Mouse (Mus musculus) midbrain, embryonic 16.5 days (tissue): ENCODE results near the gene Trim56. TPM values are rescaled to one million over a fixed set of nuclear protein-coding genes. Genes with fewer than 3 reads are reported as not detected.
A peak's percentile ranks its signal among the peaks of the same experiment; 100 is the strongest.

Source experiments
- ATAC-seq: fragments of 200-750 bp; cut with Nextera tagmentation; 2 replicates; pipeline ENCODE4 v1.8.0; 2017; ENCODE audit warnings: moderate TSS enrichment
- H3K27ac ChIP-seq: fragments of 300-500 bp; sonication (generic); 2 replicates; pipeline ENCODE4 v1.5.1; 2014; ENCODE audit warnings: mild to moderate bottlenecking, low read length, mixed read lengths
- H3K27me3 ChIP-seq: fragments of 300-500 bp; sonication (generic); 2 replicates; pipeline ENCODE4 v1.6.1; 2014; ENCODE audit warnings: low read depth, low read length, mixed read lengths; ENCODE audit not compliant: control insufficient read depth, insufficient read depth
- H3K36me3 ChIP-seq: fragments of 300-500 bp; sonication (generic); 2 replicates; pipeline ENCODE4 v1.6.1; 2014; ENCODE audit warnings: mild to moderate bottlenecking, low read length, moderate library complexity, mixed read lengths; ENCODE audit not compliant: control insufficient read depth, insufficient read depth
- H3K4me1 ChIP-seq: fragments of 300-500 bp; sonication (generic); 2 replicates; pipeline ENCODE4 v1.6.1; 2014; ENCODE audit warnings: mild to moderate bottlenecking, low read length, mixed read lengths; ENCODE audit not compliant: control insufficient read depth, insufficient read depth
- H3K4me2 ChIP-seq: fragments of 300-500 bp; sonication (generic); 2 replicates; pipeline ENCODE4 v1.6.1; 2014; ENCODE audit warnings: mild to moderate bottlenecking, low read length, mixed read lengths
- H3K4me3 ChIP-seq: fragments of 300-500 bp; sonication (generic); 2 replicates; pipeline ENCODE4 v1.5.1; 2014; ENCODE audit warnings: low read depth, mild to moderate bottlenecking, low read length, moderate library complexity, mixed read lengths
- H3K9ac ChIP-seq: fragments of 300-500 bp; sonication (generic); 2 replicates; pipeline ENCODE4 v1.6.1; 2014; ENCODE audit warnings: low read depth, low read length, mixed read lengths
- H3K9me3 ChIP-seq: fragments of 300-500 bp; sonication (generic); replicated peaks from 2 replicates; pipeline ENCODE4 v1.6.1; 2014; ENCODE audit warnings: mild to moderate bottlenecking, low read length, mixed read lengths; ENCODE audit not compliant: control insufficient read depth, poor library complexity, severe bottlenecking
- WGBS: fragments of 180-500 bp; shearing (Covaris S2); extraction: QIAGEN DNeasy Blood & Tissue Kit; methylation state at CpG from one replicate; pipeline ENCODE4 v1.1.7; 2014; 5-methylcytosine and 5-hydroxymethylcytosine counted together
- polyA plus RNA-seq: library from polyadenylated mRNA; unstranded; fragments of >200 nt; fragmentation: Nextera tagmentation; extraction: Ambion mirVana; gene quantifications from 2 replicates; pipeline ENCODE4 v1.2.1, GENCODE M21; 2015

Gene Trim56
- polyA plus RNA-seq, 1 experiment from 2014 or later: 1.8 TPM

DNA sequence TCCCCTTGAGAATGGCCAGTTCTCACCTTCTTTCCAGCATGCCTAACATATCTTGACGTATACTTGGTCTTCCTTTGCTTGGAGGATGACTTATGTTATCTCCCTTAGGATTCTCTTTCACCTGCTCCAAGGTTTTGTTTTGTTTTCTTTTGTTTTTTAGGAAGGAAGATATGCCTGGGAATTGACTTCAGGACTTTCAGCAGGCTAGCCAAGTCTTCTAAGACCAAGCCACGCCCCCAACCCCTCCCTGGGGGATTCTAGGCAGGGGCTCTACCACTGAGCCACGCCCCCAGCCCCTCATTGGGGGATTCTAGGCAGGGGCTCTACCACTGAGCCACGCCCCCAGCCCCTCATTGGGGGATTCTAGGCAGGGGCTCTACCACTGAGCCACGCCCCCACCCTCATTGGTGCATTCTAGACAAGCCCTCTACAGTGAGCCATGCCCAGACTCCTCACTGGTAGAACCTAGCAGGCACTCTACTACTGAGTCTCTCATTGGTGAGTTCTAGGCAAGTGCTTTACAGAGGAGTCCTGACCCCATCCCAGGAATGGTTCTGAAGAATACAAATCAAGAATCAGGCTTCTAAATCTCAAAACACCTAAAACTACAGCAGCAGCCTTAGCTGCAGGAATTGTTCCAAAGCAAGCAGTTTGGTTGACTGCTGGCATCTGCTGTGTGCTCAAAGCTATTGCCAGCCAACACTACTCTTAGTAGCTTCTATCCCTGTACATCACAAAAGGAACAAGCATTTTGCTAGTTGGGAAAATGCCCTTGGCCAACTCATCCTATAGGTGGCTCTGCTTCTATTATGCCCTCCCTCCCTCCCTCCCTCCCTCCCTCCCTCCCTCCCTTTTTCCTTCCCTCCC, 4.2 kb downstream of the Trim56 start:
- Histone ChIP-seq H3K4me1 (peaks cover 8% of the 10 kb centered on the region), H3K9me3 (no peaks in the 10 kb centered on the region), H3K9ac (no peak overlapping the region), H3K27ac (no peak overlapping the region), H3K27me3 (no peaks in the 10 kb centered on the region), H3K4me3 (no peak overlapping the region), H3K4me2 (no peak overlapping the region), H3K36me3 (no peaks in the 10 kb centered on the region)
- ATAC-seq: no peak
- 83% methylated on average over 4 of the region's 5 CpGs for WGBS

DNA sequence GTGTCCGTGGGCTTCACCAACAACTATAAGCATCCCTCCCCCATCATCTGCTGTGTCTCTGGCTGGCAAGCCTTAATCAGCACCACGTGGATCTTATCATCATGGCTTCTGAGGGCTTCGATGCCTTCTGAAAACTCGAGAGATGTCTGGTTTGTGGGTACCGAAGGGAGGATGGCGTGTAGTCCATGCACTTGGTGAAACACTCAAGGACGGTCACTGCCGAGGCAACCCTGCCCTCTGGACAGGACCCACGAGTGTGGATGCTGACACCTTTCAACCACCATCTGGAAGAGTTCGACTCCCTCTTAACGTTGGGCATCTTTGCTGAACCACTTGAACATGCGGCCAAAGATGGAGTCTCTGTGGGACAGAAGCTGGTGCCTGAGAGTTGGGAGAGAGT, 5.1 kb downstream of the Trim56 start:
- H3K36me3 ChIP-seq: no peaks in the 10 kb centered on the region
- no peak overlapping the region for H3K4me2 ChIP-seq
- no peak overlapping the region for H3K9ac ChIP-seq
- H3K27me3 ChIP-seq: no peaks in the 10 kb centered on the region
- no peak for ATAC-seq
- no peaks in the 10 kb centered on the region for H3K9me3 ChIP-seq
- H3K27ac ChIP-seq: no peak overlapping the region
- 93% methylated on average over 12 of the region's 12 CpGs for WGBS
- H3K4me3 ChIP-seq: no peak overlapping the region
- H3K4me1 ChIP-seq: peaks cover 1% of the 10 kb centered on the region

DNA sequence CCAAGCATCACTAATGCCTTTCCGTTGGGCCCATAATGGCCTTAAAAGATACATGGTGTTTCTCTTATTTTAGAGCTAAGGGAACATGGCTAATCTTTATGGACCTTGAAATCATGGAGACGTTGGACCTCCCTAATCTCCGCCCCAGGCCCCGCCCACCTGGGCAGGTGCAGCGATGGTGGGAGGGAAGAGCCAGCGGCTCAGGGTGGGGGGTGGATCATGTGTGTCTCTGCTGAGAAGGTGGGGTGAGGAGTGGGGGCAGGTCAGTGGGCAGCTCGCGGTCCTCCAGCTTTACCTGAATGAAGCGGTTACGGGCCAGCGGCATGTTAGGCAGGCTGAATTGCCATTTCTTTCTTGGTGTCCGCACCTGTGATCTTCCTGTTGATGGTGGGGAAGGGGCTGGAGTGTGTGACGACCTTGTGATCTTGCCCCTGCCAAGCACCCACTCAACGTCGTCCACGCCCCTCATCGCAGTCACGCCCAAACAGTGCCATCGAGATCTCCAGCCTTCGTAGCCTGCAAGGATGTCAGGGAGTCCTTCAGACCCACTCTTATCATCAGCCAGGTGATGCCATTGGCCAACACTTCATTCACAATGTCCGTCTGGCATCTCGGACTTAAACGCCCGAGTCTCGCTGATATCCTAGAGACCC, 5.9 kb downstream of the Trim56 start:
- 56% methylated on average over 25 of the region's 25 CpGs for WGBS

DNA sequence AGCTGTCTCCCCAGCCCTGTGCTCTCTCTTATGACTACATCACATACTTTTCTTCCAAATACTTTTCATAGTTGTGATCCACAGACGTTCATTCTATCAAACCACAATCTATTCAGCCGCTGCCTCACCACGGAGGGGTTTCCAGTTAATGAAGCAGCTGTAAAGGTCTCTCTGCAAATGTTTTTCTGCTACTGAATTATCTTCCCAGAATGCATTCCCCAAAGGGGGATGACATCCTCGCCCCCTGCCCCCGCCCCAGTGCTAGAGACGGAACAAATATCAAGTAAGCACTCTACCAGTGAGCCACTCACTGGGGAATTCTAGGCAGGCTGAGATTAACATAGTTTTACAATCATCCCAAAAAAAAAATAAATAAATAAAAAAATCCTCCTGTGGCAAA, 7.9 kb downstream of the Trim56 start:
- no peak overlapping the region for H3K27ac ChIP-seq
- no peak for ATAC-seq
- 60% methylated on average over 6 of the region's 6 CpGs for WGBS

More for the DNA sequence above, 5.9 kb downstream of the Trim56 start:
- no peaks in the 10 kb centered on the region for H3K27me3 ChIP-seq
- H3K4me1 ChIP-seq: no peaks in the 10 kb centered on the region
- H3K9me3 ChIP-seq: no peaks in the 10 kb centered on the region
- H3K27ac ChIP-seq: no peak overlapping the region
- ATAC-seq: no peak
- H3K4me2 ChIP-seq: no peak overlapping the region
- H3K9ac ChIP-seq: no peak overlapping the region
- H3K4me3 ChIP-seq: no peak overlapping the region
- H3K36me3 ChIP-seq: no peaks in the 10 kb centered on the region

DNA sequence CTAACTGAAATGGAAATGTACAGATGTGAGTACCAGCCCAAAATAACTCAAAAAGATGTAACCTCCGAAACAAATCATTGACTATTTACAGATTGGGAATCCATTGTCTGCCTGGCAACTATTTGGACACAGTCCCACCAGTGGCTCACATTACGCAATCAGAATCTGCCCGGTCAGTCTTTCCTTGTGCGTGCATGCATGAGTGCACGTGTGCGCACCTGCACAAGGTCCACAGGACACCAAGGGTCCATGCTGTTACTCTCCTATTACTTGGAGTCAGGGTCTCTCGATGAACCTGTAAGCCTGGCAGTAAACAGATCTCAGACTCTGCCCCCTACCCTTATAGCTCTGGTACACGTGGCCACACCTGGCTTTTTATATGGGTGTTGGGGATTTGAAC, 8.3 kb downstream of the Trim56 start:
- WGBS: 87% methylated on average over 8 of the region's 8 CpGs
- H3K4me1 ChIP-seq: peaks cover 3% of the 10 kb centered on the region; the same call in 1 of the 2 replicates
- no peak overlapping the region for H3K4me3 ChIP-seq
- no peak overlapping the region for H3K27ac ChIP-seq
- H3K9me3 ChIP-seq: no peaks in the 10 kb centered on the region
- H3K4me2 ChIP-seq: no peak overlapping the region
- no peaks in the 10 kb centered on the region for H3K36me3 ChIP-seq
- no peak for ATAC-seq
- no peak overlapping the region for H3K9ac ChIP-seq
- no peaks in the 10 kb centered on the region for H3K27me3 ChIP-seq

More for the DNA sequence above, 7.9 kb downstream of the Trim56 start:
- H3K9ac ChIP-seq: no peak overlapping the region
- H3K4me1 ChIP-seq: peaks cover 1% of the 10 kb centered on the region; the same call in 1 of the 2 replicates
- no peaks in the 10 kb centered on the region for H3K36me3 ChIP-seq
- no peak overlapping the region for H3K4me2 ChIP-seq
- no peaks in the 10 kb centered on the region for H3K9me3 ChIP-seq
- H3K4me3 ChIP-seq: no peak overlapping the region
- H3K27me3 ChIP-seq: no peaks in the 10 kb centered on the region

DNA sequence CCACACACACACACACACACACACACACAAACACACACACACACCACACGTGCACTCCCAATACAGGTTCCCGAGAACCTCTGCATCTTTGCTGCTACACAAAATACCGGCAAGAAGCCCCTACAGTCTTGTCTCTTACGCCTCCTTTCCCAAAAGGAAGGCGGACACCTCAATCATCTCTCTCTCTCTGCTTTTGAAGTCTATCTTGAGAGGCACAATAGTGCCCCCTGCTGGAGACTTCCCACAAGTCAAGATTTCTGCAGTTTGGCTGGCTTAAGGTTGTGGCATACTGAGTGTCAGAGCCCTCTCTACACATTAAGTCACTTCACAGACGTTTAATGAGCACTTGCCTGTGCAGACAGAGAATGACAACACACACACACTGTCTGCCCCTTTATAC, 9.0 kb downstream of the Trim56 start:
- Histone ChIP-seq H3K9ac (no peak overlapping the region), H3K4me2 (peak overlapping the region; percentile 30; the same call in 1 of the 2 replicates), H3K4me3 (no peak overlapping the region), H3K27me3 (no peaks in the 10 kb centered on the region), H3K36me3 (no peaks in the 10 kb centered on the region), H3K4me1 (peaks cover 3% of the 10 kb centered on the region; the same call in 1 of the 2 replicates), H3K9me3 (no peaks in the 10 kb centered on the region), H3K27ac (no peak overlapping the region)
- 7% methylated on average over 6 of the region's 6 CpGs for WGBS
- ATAC-seq: peak; percentile 54; the same call in 1 of the 2 replicates

DNA sequence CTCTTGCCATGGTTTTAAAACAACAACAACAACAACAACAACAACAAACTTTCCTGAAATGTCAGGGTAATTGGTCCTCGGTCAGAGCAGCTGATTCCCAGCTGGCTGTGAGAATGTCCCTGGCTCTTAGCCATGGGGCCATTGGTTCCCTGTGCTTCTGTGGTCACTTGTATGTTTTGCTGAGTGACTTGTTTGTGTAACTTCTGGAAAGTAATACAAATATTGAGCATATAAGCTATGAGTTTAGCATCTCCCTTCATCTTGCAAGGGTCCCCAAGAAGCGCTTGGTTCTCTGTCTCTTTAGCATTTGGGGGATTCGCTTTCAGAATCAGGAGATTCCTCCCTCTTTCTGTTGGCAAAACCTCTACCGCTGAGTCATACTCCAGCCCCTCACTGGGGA, 9.6 kb downstream of the Trim56 start:
- no peak for ATAC-seq
- Histone ChIP-seq H3K27me3 (no peaks in the 10 kb centered on the region), H3K4me3 (no peak overlapping the region), H3K9ac (no peak overlapping the region), H3K27ac (no peak overlapping the region), H3K4me2 (no peak overlapping the region), H3K9me3 (no peaks in the 10 kb centered on the region), H3K36me3 (no peaks in the 10 kb centered on the region), H3K4me1 (peaks cover 3% of the 10 kb centered on the region; the same call in 1 of the 2 replicates)
- 82% methylated on average over 4 of the region's 4 CpGs for WGBS

DNA sequence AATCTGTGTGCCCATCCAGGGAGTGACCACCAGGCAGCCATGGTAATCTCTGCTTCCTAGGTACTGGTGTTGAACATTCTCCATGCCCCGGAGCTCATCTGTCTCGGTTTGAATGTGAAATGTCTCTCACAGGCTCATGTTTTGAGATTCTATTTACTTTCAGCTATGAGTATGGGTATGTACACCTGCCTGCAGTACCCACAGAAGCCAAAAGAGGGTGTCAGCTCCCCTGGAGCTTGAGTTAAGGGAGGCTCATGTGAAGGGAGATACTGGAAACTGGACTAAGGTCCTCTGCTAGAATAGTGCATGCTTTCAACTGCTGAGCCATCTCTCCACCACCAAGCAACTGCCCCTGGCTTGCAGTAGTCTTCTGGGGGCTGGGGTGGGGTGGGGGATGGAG, 12.0 kb downstream of the Trim56 start:
- no peak overlapping the region for H3K9ac ChIP-seq
- ATAC-seq: no peak
- H3K36me3 ChIP-seq: no peaks in the 10 kb centered on the region
- H3K27ac ChIP-seq: no peak overlapping the region
- no peaks in the 10 kb centered on the region for H3K9me3 ChIP-seq
- H3K4me2 ChIP-seq: no peak overlapping the region
- no peak overlapping the region for H3K4me3 ChIP-seq
- H3K4me1 ChIP-seq: peaks cover 3% of the 10 kb centered on the region; the same call in 1 of the 2 replicates
- 90% methylated on average over 2 of the region's 2 CpGs for WGBS
- no peaks in the 10 kb centered on the region for H3K27me3 ChIP-seq
